Mouse (Mus musculus) heart, postnatal 25 days (tissue): ENCODE measurements around the gene Nr1h2. TPM values are rescaled to one million over a fixed set of nuclear protein-coding genes. Genes with fewer than 3 reads are reported as not detected.
A peak's percentile ranks its signal among the peaks of the same experiment; 100 is the strongest.

ENCODE experiments used
- DNase-seq: peaks from one replicate; pipeline ENCODE4 v3.0.0; 2022; ENCODE audit warnings: low spot score
- intact Hi-C: fragments of 180-260 bp; cut with DNase I; formaldehyde crosslinking; loops from one replicate; pipeline ENCODE4 v1.15.1; 2025
- total RNA-seq, 2 experiments: library from RNA; stranded (reverse); gene quantifications; 2 replicates each; pipeline ENCODE4 v1.2.3; 2021

Nr1h2 gene
- total RNA-seq, 2 experiments from 2014 or later: 40.7 to 48.4 TPM

- intact Hi-C loops: no loop called here
- DNase-seq: no peak
These were observed 20.6 kb downstream of the Nr1h2 start for GRCm38 (mm10) chr7:44532918-44533745.

GRCm38 (mm10) chr7:44531946-44532732 lies 21.6 kb downstream of the Nr1h2 start, which contains the start of gene Spib:
TSS of gene Spib (minus strand) at chr7:44532071.
- no peak for DNase-seq
- intact Hi-C loops: no loop called here

- DNase-seq: no peak
These were observed 22.5 kb downstream of the Nr1h2 start for GRCm38 (mm10) chr7:44531207-44531606.

GRCm38 (mm10) chr7:44530507-44530906 lies 23.2 kb downstream of the Nr1h2 start:
- intact Hi-C loops: no loop called here
- DNase-seq: no peak

More at GRCm38 (mm10) chr7:44531207-44531606, 22.5 kb downstream of the Nr1h2 start:
- intact Hi-C loops: no loop called here

GRCm38 (mm10) chr7:44529518-44529917 lies 24.2 kb downstream of the Nr1h2 start:
- intact Hi-C loops: no loop called here
- no peak for DNase-seq

DNA sequence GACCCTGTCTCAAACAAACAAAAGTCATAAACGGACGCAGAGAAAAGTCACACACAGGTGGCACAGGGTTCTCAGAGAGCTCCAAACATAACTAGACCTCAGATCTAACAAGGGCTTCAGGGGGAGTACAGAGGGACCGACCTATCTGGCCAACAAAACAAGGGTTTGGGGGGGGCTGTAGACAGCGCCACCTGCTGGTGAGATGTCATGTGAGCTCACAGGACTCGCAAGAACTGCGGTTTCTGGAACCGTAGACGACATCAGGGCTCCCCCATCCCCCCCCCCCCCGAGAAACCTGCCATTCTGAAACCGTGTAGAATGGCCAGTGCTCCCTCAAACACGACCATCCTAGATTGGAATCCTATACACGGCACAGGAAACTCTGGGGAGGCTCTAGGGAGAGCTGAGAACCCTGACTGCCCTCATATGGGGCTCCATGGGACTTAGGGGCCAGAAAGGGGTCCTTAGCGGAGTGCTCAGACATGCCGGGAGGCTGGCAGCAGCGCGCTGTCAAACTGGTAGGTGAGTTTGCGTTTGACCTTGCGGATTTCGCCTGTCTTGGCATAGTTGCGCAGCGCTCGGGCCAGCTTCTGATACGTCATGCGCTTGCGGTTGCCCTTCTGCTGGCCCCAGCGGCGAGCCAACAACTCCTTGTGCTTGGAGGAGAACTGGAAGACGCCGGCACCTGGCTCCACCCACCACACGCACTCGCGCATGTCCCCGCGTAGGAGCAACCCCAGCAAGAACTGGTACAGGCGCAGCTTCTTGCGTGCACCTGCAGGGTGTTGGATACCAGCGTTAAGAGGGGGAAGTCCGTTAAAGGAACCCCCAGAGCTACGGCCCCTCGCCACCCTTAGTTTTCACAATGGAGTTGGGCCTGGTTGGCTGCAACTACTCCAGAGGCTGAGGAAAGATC lies 26.0 kb downstream of the Nr1h2 start:
- DNase-seq: peak; percentile 44
- intact Hi-C loops: no loop called here

DNA sequence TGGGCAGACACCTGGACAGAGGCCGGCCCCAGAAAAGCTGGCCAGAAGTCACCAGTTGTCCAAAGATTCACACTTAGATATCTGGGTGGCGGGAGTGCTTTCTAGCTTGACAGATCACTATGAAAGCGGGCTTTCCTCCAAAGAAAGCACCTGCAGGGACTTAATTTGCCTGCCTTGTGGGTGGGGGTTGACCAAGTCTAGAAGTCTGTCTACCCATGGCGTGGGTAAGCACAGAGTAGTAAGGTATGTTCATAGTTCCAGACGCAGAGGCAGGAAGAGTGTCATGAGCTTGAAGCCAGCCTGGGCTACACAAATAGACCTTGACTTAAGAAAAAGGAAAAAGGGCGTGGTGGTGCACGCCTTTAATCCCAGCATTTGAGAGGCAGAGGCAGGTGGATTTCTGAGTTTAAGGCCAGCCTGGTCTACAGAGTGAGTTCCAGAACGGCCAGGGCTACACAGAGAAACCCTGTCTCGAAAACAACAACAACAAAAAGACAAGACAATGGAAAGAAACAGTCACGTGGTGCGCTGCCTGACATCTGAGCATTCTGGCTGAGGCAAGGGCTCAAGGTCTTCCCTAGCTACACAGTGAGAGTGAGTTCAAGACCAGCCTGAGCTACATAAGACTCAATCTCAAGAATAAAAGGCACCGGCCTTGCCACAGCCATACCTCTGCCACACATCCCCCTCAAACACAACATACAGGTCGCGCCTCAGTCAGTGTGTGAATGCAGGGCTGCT lies 27.2 kb downstream of the Nr1h2 start:
- DNase-seq: no peak
- intact Hi-C loops: no loop called here

DNA sequence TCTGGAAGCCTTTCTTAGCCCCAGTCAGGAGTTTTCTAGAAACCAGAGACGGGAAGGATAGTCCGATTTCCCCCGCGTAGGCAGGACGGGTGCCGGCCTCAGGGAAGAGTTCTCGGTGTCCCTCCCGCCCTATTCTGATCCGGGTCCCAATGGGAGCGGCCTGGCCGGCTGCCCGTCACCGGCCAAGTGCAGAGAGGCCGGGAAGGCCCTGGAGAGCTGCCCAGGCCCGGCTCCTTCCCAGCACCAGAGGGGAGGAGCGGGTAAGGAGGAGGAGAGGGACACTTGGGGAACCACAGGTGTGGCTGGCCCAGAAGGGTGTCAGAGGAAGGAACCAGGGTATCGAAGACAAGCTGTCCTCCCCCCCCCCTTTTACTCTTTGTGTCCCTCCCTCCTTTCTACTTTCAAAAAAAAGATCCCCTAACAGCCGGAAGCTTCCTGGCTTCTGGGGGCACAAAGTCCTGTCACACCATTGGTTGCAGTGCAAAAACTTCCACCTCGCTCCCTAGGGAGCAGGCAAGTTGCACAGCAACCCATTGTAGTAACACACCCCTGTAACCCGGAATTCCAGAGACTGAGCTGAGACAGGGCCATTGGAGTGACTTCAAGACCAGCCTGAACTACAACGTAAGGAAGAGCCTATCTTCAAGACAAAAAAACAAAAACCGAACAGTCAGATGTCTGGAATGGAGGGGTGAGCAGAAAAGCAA lies 28.5 kb downstream of the Nr1h2 start:
- peak; percentile 79 for DNase-seq
- intact Hi-C loops: loop anchor here (2.0 kb wide), 1 partner anchor 28 kb away; the partner anchor contains the start of gene Nr1h2

GRCm38 (mm10) chr7:44524502-44524901 lies 29.2 kb downstream of the Nr1h2 start, which contains the start of gene Mybpc2:
TSS of gene Mybpc2 (minus strand) at chr7:44524656.
- intact Hi-C loops: loop anchor here (2.0 kb wide), 1 partner anchor 28 kb away; the partner anchor contains the start of gene Nr1h2
- no peak for DNase-seq

- no peak for DNase-seq
- intact Hi-C loops: loop anchor here (2.0 kb wide), 1 partner anchor 24 kb away; no protein-coding TSS in a partner anchor
These were observed 30.7 kb downstream of the Nr1h2 start for GRCm38 (mm10) chr7:44523056-44523455.

- intact Hi-C loops: loop anchor here (1.0 to 2.0 kb wide), 2 partner anchors 23 to 39 kb away; no protein-coding TSS in a partner anchor
- DNase-seq: no peak
These were observed 32.0 kb downstream of the Nr1h2 start for GRCm38 (mm10) chr7:44521710-44522109.

DNA sequence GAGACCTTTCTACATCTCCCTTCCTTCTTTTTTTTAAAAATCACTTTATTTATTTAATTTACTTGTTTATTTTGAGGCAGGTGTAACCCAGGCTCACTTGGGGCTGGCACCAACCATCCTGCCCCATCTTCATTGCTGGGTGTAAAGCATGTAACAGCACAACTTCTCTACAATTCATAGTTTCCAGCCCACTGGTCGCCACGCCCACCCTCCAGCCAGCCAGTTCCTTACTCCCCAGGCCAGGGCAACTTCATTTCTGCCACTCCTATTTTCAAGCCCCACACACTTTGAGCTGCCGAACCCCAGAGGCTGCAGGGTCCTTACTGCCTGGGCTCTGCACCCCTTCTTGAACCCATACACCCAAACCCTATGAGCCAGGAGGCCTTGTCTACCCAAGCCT lies 32.8 kb downstream of the Nr1h2 start:
- DNase-seq: no peak
- intact Hi-C loops: loop anchor here (1.0 kb wide), 1 partner anchor 39 kb away; no protein-coding TSS in a partner anchor

- DNase-seq: no peak
- intact Hi-C loops: no loop called here
These were observed 34.4 kb downstream of the Nr1h2 start for GRCm38 (mm10) chr7:44519240-44519913.

GRCm38 (mm10) chr7:44507491-44507890 lies 46.3 kb downstream of the Nr1h2 start:
- intact Hi-C loops: no loop called here
- DNase-seq: no peak

- intact Hi-C loops: loop anchor here (1.0 to 2.0 kb wide), 2 partner anchors 49 to 59 kb away; no protein-coding TSS in a partner anchor
- DNase-seq: no peak
These were observed 52.1 kb downstream of the Nr1h2 start for GRCm38 (mm10) chr7:44501563-44502115.

DNA sequence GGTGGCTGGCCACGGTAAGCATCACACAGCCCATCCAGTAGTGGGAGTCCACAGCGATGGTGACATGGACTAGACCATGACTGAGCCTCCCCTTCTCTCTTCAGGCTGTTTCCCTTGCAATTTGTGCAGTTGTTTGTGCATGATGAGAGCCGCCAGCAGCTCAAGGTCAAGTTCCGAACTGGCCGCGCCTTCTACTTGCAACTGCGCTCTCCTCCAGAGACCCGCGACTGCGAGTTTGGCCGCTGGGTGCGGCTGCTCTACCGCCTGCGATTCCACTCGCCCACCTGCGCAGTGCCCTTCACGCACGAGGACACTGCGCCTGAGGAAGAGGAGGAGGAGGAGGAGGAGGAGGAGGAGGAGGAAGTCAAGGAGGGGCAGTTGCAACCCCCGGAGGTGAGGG lies 53.7 kb downstream of the Nr1h2 start:
- no peak for DNase-seq
- intact Hi-C loops: loop anchor here (2.0 kb wide), 1 partner anchor 51 kb away; no protein-coding TSS in a partner anchor
